Mouse (Mus musculus): ENCODE results near the gene Rack1. TPM values are rescaled to one million over a fixed set of nuclear protein-coding genes. Genes with fewer than 3 reads are reported as not detected.

Rack1 gene
- polyA plus RNA-seq, 1 experiment from 2014 or later = 512 TPM

GRCm38 (mm10) chr11:48852624-48853473 lies 52.7 kb downstream of the Rack1 start:
- Histone ChIP-seq H3K4me2 (replicated peaks) (peak overlapping the region; percentile 94), H3K27me3 (peaks cover 18% of the 10 kb centered on the region), H3K36me3 (no peaks in the 10 kb centered on the region), H3K9me3 (replicated peaks) (no peaks in the 10 kb centered on the region), H3K4me1 (peaks cover 19% of the 10 kb centered on the region), H3K9ac (peak overlapping the region; percentile 44), H3K4me3 (peak overlapping the region; percentile 58), H3K27ac (peak overlapping the region; percentile 17; the same call in 1 of the 2 replicates)
- peak; percentile 40 for ATAC-seq (ENCODE audit: low FRiP score)
- 8% methylated on average over 23 of the region's 23 CpGs for WGBS

GRCm38 (mm10) chr11:48853474-48854180 lies 53.5 kb downstream of the Rack1 start:
- no peaks in the 10 kb centered on the region for H3K9me3 ChIP-seq (replicated peaks)
- H3K4me1 ChIP-seq = peaks cover 22% of the 10 kb centered on the region
- H3K4me3 ChIP-seq = peak overlapping the region; percentile 58
- peak overlapping the region; percentile 44 for H3K9ac ChIP-seq
- peak overlapping the region; percentile 94 for H3K4me2 ChIP-seq (replicated peaks)
- H3K27ac ChIP-seq = no peak overlapping the region
- ATAC-seq (ENCODE audit: low FRiP score) = peak; percentile 73
- WGBS = under 1% methylated on average over 31 of the region's 31 CpGs
- H3K36me3 ChIP-seq = no peaks in the 10 kb centered on the region
- peaks cover 14% of the 10 kb centered on the region for H3K27me3 ChIP-seq

Other genes starting within 250 kb of the Rack1 start
- 6.4 and 7.1 TPM in 2 replicates for gene Trim41, start 17.0 kb downstream of the Rack1 start, polyA plus RNA-seq (2016; fragmentation: Nextera tagmentation; extraction: Ambion mirVana)
- 0.70 and 1.6 TPM in 2 replicates for gene Trim7, start 25.8 kb downstream of the Rack1 start, polyA plus RNA-seq (2016; fragmentation: Nextera tagmentation; extraction: Ambion mirVana)
- gene Gm12184, start 26.3 kb downstream of the Rack1 start, polyA plus RNA-seq (2016; fragmentation: Nextera tagmentation; extraction: Ambion mirVana) = 7.2 and 10.0 TPM in 2 replicates
- 3.0 and 3.9 TPM in 2 replicates for gene Irgm1, start 71.4 kb downstream of the Rack1 start, polyA plus RNA-seq (2016; fragmentation: Nextera tagmentation; extraction: Ambion mirVana)
- 0.13 TPM in 1 of 2 replicates, not detected in the other for gene Gm5431, start 101.9 kb downstream of the Rack1 start, polyA plus RNA-seq (2016; fragmentation: Nextera tagmentation; extraction: Ambion mirVana)
- gene Psme2b, start 145.9 kb downstream of the Rack1 start, polyA plus RNA-seq (2016; fragmentation: Nextera tagmentation; extraction: Ambion mirVana) = 2.3 and 2.4 TPM in 2 replicates
- not detected in 2 replicates for gene Olfr56, start 178.6 kb downstream of the Rack1 start, polyA plus RNA-seq (2016; fragmentation: Nextera tagmentation; extraction: Ambion mirVana)
- 0.10 and 0.47 TPM in 2 replicates for gene 9930111J21Rik1, start 179.1 kb downstream of the Rack1 start, polyA plus RNA-seq (2016; fragmentation: Nextera tagmentation; extraction: Ambion mirVana)
- gene Gm12185, start 191.9 kb downstream of the Rack1 start, polyA plus RNA-seq (2016; fragmentation: Nextera tagmentation; extraction: Ambion mirVana) = not detected in 2 replicates
- not detected in 2 replicates for gene Tgtp1, start 193.8 kb downstream of the Rack1 start, polyA plus RNA-seq (2016; fragmentation: Nextera tagmentation; extraction: Ambion mirVana)

Measured in hindbrain, embryonic 12.5 days (tissue).